Mouse (Mus musculus): ENCODE data around the gene Eif2ak3. TPM values are rescaled to one million over a fixed set of nuclear protein-coding genes. Genes with fewer than 3 reads are reported as not detected.

Eif2ak3 gene
- polyA plus RNA-seq, 1 experiment, result 12.8 TPM

- H3K4me3 ChIP-seq (ENCODE audit: low read depth, low read length), result no peak overlapping the region
- H3K9me3 ChIP-seq (replicated peaks; ENCODE audit: control insufficient read depth, insufficient read depth, low read length, poor library complexity, severe bottlenecking), result no peaks in the 10 kb centered on the region
- no peaks in the 10 kb centered on the region for H3K27me3 ChIP-seq (ENCODE audit: control insufficient read depth, insufficient read depth, low read length, poor library complexity, severe bottlenecking)
- no peak for TF ChIP-seq POLR2A (IDR thresholded peaks at IDR 0.05; ENCODE audit: insufficient read depth, low read length)
- TF ChIP-seq CTCF (IDR thresholded peaks at IDR 0.05; ENCODE audit: low read depth, low read length), result no peak
- no peak overlapping the region for H3K9ac ChIP-seq (ENCODE audit: low read depth, poor library complexity, severe bottlenecking)
- no peak overlapping the region for H3K27ac ChIP-seq (ENCODE audit: insufficient read depth, low read length)
- H3K36me3 ChIP-seq (ENCODE audit: control insufficient read depth, insufficient read depth, low read length, poor library complexity, severe bottlenecking), result no peaks in the 10 kb centered on the region
- no peaks in the 10 kb centered on the region for H3K4me1 ChIP-seq (ENCODE audit: control insufficient read depth, insufficient read depth, low read length)
Measured at GRCm38 (mm10) chr6:70912396-70912765, 68.1 kb downstream of the Eif2ak3 start.

GRCm38 (mm10) chr6:70918827-70919226 lies 74.5 kb downstream of the Eif2ak3 start, which contains the start of gene Tex37:
TSS of gene Tex37 (minus strand) at chr6:70918927.
- no peaks in the 10 kb centered on the region; the same call in 1 of the 2 replicates for H3K27me3 ChIP-seq (ENCODE audit: control insufficient read depth, insufficient read depth, low read length, poor library complexity, severe bottlenecking)
- H3K27ac ChIP-seq (ENCODE audit: insufficient read depth, low read length), result no peak within 1 kb of the TSS
- no peak for TF ChIP-seq CTCF (IDR thresholded peaks at IDR 0.05; ENCODE audit: low read depth, low read length)
- no peak for TF ChIP-seq EP300 (IDR thresholded peaks at IDR 0.05; ENCODE audit: insufficient read depth, low read depth, low read length)
- no peak for TF ChIP-seq POLR2A (IDR thresholded peaks at IDR 0.05; ENCODE audit: insufficient read depth, low read length)
- H3K9me3 ChIP-seq (replicated peaks; ENCODE audit: control insufficient read depth, insufficient read depth, low read length, poor library complexity, severe bottlenecking), result no peaks in the 10 kb centered on the region
- no peaks in the 10 kb centered on the region for H3K4me1 ChIP-seq (ENCODE audit: control insufficient read depth, insufficient read depth, low read length)
- no peak within 1 kb of the TSS for H3K9ac ChIP-seq (ENCODE audit: low read depth, poor library complexity, severe bottlenecking)
- H3K36me3 ChIP-seq (ENCODE audit: control insufficient read depth, insufficient read depth, low read length, poor library complexity, severe bottlenecking), result no peaks in the 10 kb centered on the region
- no peak within 1 kb of the TSS for H3K4me3 ChIP-seq (ENCODE audit: low read depth, low read length)

GRCm38 (mm10) chr6:70921274-70922074 lies 77.2 kb downstream of the Eif2ak3 start:
- H3K27ac ChIP-seq (ENCODE audit: insufficient read depth, low read length), result no peak overlapping the region
- no peaks in the 10 kb centered on the region; the same call in 1 of the 2 replicates for H3K27me3 ChIP-seq (ENCODE audit: control insufficient read depth, insufficient read depth, low read length, poor library complexity, severe bottlenecking)
- peak overlapping the region; percentile 11 for H3K4me3 ChIP-seq (ENCODE audit: low read depth, low read length)
- no peaks in the 10 kb centered on the region for H3K9me3 ChIP-seq (replicated peaks; ENCODE audit: control insufficient read depth, insufficient read depth, low read length, poor library complexity, severe bottlenecking)
- TF ChIP-seq CTCF (IDR thresholded peaks at IDR 0.05; ENCODE audit: low read depth, low read length), result peak; percentile 67
- no peak for TF ChIP-seq EP300 (IDR thresholded peaks at IDR 0.05; ENCODE audit: insufficient read depth, low read depth, low read length)
- TF ChIP-seq POLR2A (IDR thresholded peaks at IDR 0.05; ENCODE audit: insufficient read depth, low read length), result no peak
- H3K36me3 ChIP-seq (ENCODE audit: control insufficient read depth, insufficient read depth, low read length, poor library complexity, severe bottlenecking), result no peaks in the 10 kb centered on the region
- no peaks in the 10 kb centered on the region for H3K4me1 ChIP-seq (ENCODE audit: control insufficient read depth, insufficient read depth, low read length)
- no peak overlapping the region for H3K9ac ChIP-seq (ENCODE audit: low read depth, poor library complexity, severe bottlenecking)

GRCm38 (mm10) chr6:70931801-70932200 lies 87.5 kb downstream of the Eif2ak3 start:
- H3K27ac ChIP-seq (ENCODE audit: insufficient read depth, low read length), result no peak overlapping the region
- H3K9me3 ChIP-seq (replicated peaks; ENCODE audit: control insufficient read depth, insufficient read depth, low read length, poor library complexity, severe bottlenecking), result no peaks in the 10 kb centered on the region
- H3K4me1 ChIP-seq (ENCODE audit: control insufficient read depth, insufficient read depth, low read length), result no peaks in the 10 kb centered on the region
- no peaks in the 10 kb centered on the region for H3K27me3 ChIP-seq (ENCODE audit: control insufficient read depth, insufficient read depth, low read length, poor library complexity, severe bottlenecking)
- TF ChIP-seq CTCF (IDR thresholded peaks at IDR 0.05; ENCODE audit: low read depth, low read length) (peak; percentile 24), POLR2A (IDR thresholded peaks at IDR 0.05; ENCODE audit: insufficient read depth, low read length) (no peak), EP300 (IDR thresholded peaks at IDR 0.05; ENCODE audit: insufficient read depth, low read depth, low read length) (no peak)
- no peak overlapping the region for H3K4me3 ChIP-seq (ENCODE audit: low read depth, low read length)
- no peaks in the 10 kb centered on the region for H3K36me3 ChIP-seq (ENCODE audit: control insufficient read depth, insufficient read depth, low read length, poor library complexity, severe bottlenecking)
- H3K9ac ChIP-seq (ENCODE audit: low read depth, poor library complexity, severe bottlenecking), result no peak overlapping the region

GRCm38 (mm10) chr6:70953274-70953673 lies 109.0 kb downstream of the Eif2ak3 start:
- no peaks in the 10 kb centered on the region for H3K36me3 ChIP-seq (ENCODE audit: control insufficient read depth, insufficient read depth, low read length, poor library complexity, severe bottlenecking)
- H3K9ac ChIP-seq (ENCODE audit: low read depth, poor library complexity, severe bottlenecking), result no peak overlapping the region
- H3K4me3 ChIP-seq (ENCODE audit: low read depth, low read length), result no peak overlapping the region
- TF ChIP-seq EP300 (IDR thresholded peaks at IDR 0.05; ENCODE audit: insufficient read depth, low read depth, low read length) (no peak), CTCF (IDR thresholded peaks at IDR 0.05; ENCODE audit: low read depth, low read length) (no peak), POLR2A (IDR thresholded peaks at IDR 0.05; ENCODE audit: insufficient read depth, low read length) (no peak)
- no peak overlapping the region for H3K27ac ChIP-seq (ENCODE audit: insufficient read depth, low read length)
- peaks cover 18% of the 10 kb centered on the region for H3K27me3 ChIP-seq (ENCODE audit: control insufficient read depth, insufficient read depth, low read length, poor library complexity, severe bottlenecking)
- no peaks in the 10 kb centered on the region for H3K4me1 ChIP-seq (ENCODE audit: control insufficient read depth, insufficient read depth, low read length)
- H3K9me3 ChIP-seq (replicated peaks; ENCODE audit: control insufficient read depth, insufficient read depth, low read length, poor library complexity, severe bottlenecking), result no peaks in the 10 kb centered on the region

- Histone ChIP-seq H3K9ac (ENCODE audit: low read depth, poor library complexity, severe bottlenecking) (no peak overlapping the region), H3K27ac (ENCODE audit: insufficient read depth, low read length) (no peak overlapping the region), H3K27me3 (ENCODE audit: control insufficient read depth, insufficient read depth, low read length, poor library complexity, severe bottlenecking) (peaks cover 16% of the 10 kb centered on the region), H3K36me3 (ENCODE audit: control insufficient read depth, insufficient read depth, low read length, poor library complexity, severe bottlenecking) (no peaks in the 10 kb centered on the region), H3K4me1 (ENCODE audit: control insufficient read depth, insufficient read depth, low read length) (no peaks in the 10 kb centered on the region), H3K9me3 (replicated peaks; ENCODE audit: control insufficient read depth, insufficient read depth, low read length, poor library complexity, severe bottlenecking) (no peaks in the 10 kb centered on the region), H3K4me3 (ENCODE audit: low read depth, low read length) (no peak overlapping the region)
- TF ChIP-seq POLR2A (IDR thresholded peaks at IDR 0.05; ENCODE audit: insufficient read depth, low read length), result no peak
- no peak for TF ChIP-seq EP300 (IDR thresholded peaks at IDR 0.05; ENCODE audit: insufficient read depth, low read depth, low read length)
- TF ChIP-seq CTCF (IDR thresholded peaks at IDR 0.05; ENCODE audit: low read depth, low read length), result no peak
Measured at GRCm38 (mm10) chr6:70954040-70954439, 109.7 kb downstream of the Eif2ak3 start.

Other genes starting within 250 kb of the Eif2ak3 start
- 6.5 and 7.2 TPM in 2 replicates for gene Rpia, start 52.3 kb upstream of the Eif2ak3 start, polyA plus RNA-seq (2011; ENCODE audit: insufficient read depth, insufficient read length, low read depth, missing spikeins)
- not detected in 2 replicates for gene Tex37, start 74.4 kb downstream of the Eif2ak3 start, polyA plus RNA-seq (2011; ENCODE audit: insufficient read depth, insufficient read length, low read depth, missing spikeins)
- 6.3 and 7.0 TPM in 2 replicates for gene Foxi3, start 112.0 kb downstream of the Eif2ak3 start, polyA plus RNA-seq (2011; ENCODE audit: insufficient read depth, insufficient read length, low read depth, missing spikeins)